Mouse (Mus musculus) small intestine, adult 2 months (tissue): ENCODE results near the gene Fbh1. TPM values are rescaled to one million over a fixed set of nuclear protein-coding genes. Genes with fewer than 3 reads are reported as not detected.

Experiments used
- H3K27ac ChIP-seq: fragments of 200-500 bp; 2 replicates; pipeline ENCODE4 v1.5.1; 2012; ENCODE audit warnings: low read depth, low read length, control low read depth, inconsistent platforms; ENCODE audit not compliant: insufficient read depth
- H3K27me3 ChIP-seq: fragments of 200-500 bp; 2 replicates; pipeline ENCODE4 v1.6.1; 2012; ENCODE audit warnings: mild to moderate bottlenecking, moderate library complexity, low read length, inconsistent platforms; ENCODE audit not compliant: control insufficient read depth, insufficient read depth
- H3K36me3 ChIP-seq: fragments of 200-500 bp; 2 replicates; pipeline ENCODE4 v1.6.1; 2012; ENCODE audit warnings: mild to moderate bottlenecking, low read length, control low read depth, inconsistent platforms; ENCODE audit not compliant: control insufficient read depth, insufficient read depth
- H3K4me1 ChIP-seq: fragments of 200-500 bp; 2 replicates; pipeline ENCODE4 v1.6.1; 2012; ENCODE audit warnings: low read length, inconsistent platforms, mixed read lengths; ENCODE audit not compliant: control insufficient read depth, insufficient read depth, insufficient read length
- H3K4me3 ChIP-seq: fragments of 200-500 bp; 2 replicates; pipeline ENCODE4 v1.5.1; 2012; ENCODE audit warnings: low read depth, mild to moderate bottlenecking, control low read depth, inconsistent platforms, low read length, moderate library complexity
- CTCF ChIP-seq: fragments of 200-500 bp; IDR thresholded peaks from 2 replicates; pipeline ENCODE4 v1.5.1; 2012; ENCODE audit warnings: low read depth, mild to moderate bottlenecking, control low read depth, inconsistent platforms, low read length, moderate library complexity, mixed read lengths; ENCODE audit not compliant: insufficient replicate concordance, insufficient read length; ENCODE audit errors: extremely low read depth
- POLR2A ChIP-seq: fragments of 200-500 bp; IDR thresholded peaks from 2 replicates; pipeline ENCODE4 v1.6.1; 2012; ENCODE audit warnings: low read depth, mild to moderate bottlenecking, control low read depth, inconsistent platforms, low read length, moderate library complexity
- WGBS: fragments of 180-500 bp; shearing (Covaris S2); methylation state at CpG from one replicate; pipeline ENCODE4 v1.1.7; 2018; 5-methylcytosine and 5-hydroxymethylcytosine counted together
- polyA plus RNA-seq: library from polyadenylated mRNA; depleted of rRNA; stranded (reverse); fragments of >200 nt; gene quantifications from 2 replicates; pipeline ENCODE4 v1.2.3, GENCODE M21; 2012

Fbh1 gene
- polyA plus RNA-seq, 1 experiment: 21.4 TPM

DNA sequence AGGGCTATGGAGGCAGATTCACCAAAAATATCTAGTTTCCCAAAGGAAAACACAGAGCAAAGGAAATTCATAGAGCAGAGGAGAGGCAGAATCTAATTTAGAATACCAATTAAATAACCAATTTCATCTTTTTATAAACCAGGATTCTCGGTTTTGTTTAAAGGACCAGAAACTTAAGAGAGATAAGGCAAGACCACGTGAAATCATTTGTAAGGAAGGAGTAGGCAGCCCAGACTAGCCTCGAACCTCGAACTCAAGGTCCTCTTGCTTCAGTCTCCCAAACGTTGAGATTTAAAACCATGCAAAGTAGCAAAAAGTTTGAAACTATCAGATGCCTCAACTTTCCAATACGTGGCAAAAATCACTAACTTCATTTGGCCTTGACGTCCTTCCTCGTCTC lies 967 bp downstream of the Fbh1 start:
- Histone ChIP-seq H3K27ac (no peak overlapping the region), H3K4me3 (peak overlapping the region; percentile 96; the same call in 1 of the 2 replicates)
- WGBS: 18% methylated on average over 8 of the region's 8 CpGs

DNA sequence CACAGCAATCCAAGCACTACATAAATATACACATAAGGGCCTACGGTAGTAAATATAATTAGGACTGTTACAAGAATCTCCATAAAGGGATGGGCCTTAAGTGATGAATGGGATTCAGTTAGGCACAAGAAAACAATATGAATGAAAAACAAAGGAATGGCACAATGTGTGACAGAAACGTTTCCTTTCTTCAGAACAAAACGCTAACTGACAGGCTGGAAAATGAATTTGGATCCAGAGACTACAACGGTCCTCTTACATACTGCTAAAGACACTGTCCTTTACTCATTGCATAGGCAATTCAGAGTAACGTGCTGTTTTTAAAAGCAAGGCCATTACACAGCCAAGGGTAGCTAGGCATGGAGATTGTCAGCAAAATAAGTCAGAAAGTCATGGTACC lies 2.3 kb downstream of the Fbh1 start:
- H3K36me3 ChIP-seq: 0 out of 2 replicates have a peak, but pooled peaks cover 5% of the 10 kb centered on the region
- H3K4me3 ChIP-seq: no peak overlapping the region
- WGBS: 87% methylated on average over 5 of the region's 5 CpGs
- TF ChIP-seq POLR2A: no peak
- no peak for TF ChIP-seq CTCF
- peaks cover 8% of the 10 kb centered on the region; the same call in 1 of the 2 replicates for H3K4me1 ChIP-seq
- H3K27ac ChIP-seq: no peak overlapping the region
- H3K27me3 ChIP-seq: no peaks in the 10 kb centered on the region

More for the DNA sequence above, 967 bp downstream of the Fbh1 start:
- Histone ChIP-seq H3K4me1 (peaks cover 8% of the 10 kb centered on the region; the same call in 1 of the 2 replicates), H3K27me3 (no peaks in the 10 kb centered on the region), H3K36me3 (peaks cover 3% of the 10 kb centered on the region; the same call in 1 of the 2 replicates)
- TF ChIP-seq CTCF: no peak
- no peak for TF ChIP-seq POLR2A

DNA sequence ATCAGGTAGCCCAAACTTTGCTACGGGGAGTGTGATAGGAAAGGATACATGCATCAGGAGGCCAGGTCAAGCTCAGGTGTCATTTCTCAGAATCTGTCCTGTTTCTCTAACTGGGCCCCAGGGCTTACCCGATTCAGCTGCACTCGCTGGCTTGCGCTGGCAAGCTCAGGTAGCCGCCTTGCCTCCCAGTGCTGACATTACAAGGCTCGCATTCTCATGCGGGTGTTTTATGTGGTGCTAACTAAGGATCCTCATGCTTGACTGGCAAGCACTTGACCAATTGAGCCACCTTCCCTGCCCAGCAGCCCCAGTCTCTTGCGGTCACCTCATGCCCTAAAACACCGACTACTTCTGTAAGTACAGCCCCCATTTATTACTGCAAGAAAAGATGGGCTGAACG lies 3.0 kb downstream of the Fbh1 start:
- no peaks in the 10 kb centered on the region for H3K27me3 ChIP-seq
- TF ChIP-seq POLR2A (no peak), CTCF (no peak)
- peaks cover 4% of the 10 kb centered on the region; the same call in 1 of the 2 replicates for H3K36me3 ChIP-seq
- WGBS: 91% methylated on average over 10 of the region's 10 CpGs
- H3K27ac ChIP-seq: no peak overlapping the region
- H3K4me3 ChIP-seq: no peak overlapping the region
- H3K4me1 ChIP-seq: peaks cover 4% of the 10 kb centered on the region; the same call in 1 of the 2 replicates

DNA sequence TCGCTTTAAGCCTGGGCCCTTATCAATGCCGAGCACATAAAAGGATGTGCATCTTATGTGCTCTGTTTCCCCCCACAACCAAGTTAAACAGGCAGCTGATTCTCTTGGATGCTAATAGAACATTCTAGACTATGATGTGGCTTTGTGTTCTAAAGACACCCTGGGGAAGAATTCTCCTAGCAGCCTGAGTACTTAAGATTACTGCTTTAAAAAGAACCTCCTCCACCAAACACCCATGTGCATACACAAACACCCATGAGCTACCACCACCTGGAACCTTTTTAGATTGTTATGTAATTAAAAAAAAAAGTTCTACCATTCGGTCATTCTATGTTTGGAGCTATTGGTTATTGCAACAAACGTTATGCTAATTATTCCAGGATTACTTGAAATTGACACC lies 5.0 kb downstream of the Fbh1 start:
- H3K36me3 ChIP-seq: peaks cover 14% of the 10 kb centered on the region

DNA sequence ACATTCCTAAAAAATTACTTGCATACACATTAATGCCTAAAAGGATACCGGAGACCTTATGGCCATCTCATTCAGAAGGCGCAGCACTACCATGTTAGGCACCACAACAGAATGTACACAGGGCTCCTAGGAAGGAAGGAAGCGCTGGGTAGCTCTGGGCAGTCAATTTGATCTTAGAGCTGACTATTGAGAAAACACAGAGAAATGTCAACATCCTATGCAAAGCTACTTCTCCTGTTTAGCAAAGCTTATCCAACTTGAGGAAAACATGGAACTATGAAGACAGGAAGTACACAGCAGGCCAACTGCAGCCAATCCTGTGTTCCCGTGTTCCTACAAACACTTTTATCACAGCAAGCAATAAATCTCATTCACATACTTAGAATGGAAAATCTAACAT lies 5.7 kb downstream of the Fbh1 start:
- H3K36me3 ChIP-seq: peaks cover 21% of the 10 kb centered on the region
- no peak overlapping the region for H3K27ac ChIP-seq
- TF ChIP-seq CTCF (no peak), POLR2A (no peak)
- H3K4me1 ChIP-seq: peaks cover 3% of the 10 kb centered on the region; the same call in 1 of the 2 replicates
- no peaks in the 10 kb centered on the region for H3K27me3 ChIP-seq
- WGBS: 78% methylated on average over 4 of the region's 4 CpGs
- no peak overlapping the region for H3K4me3 ChIP-seq

More for the DNA sequence above, 5.0 kb downstream of the Fbh1 start:
- H3K4me1 ChIP-seq: peaks cover 3% of the 10 kb centered on the region; the same call in 1 of the 2 replicates
- WGBS: 87% methylated on average over 4 of the region's 4 CpGs
- no peak for TF ChIP-seq POLR2A
- no peak for TF ChIP-seq CTCF
- no peaks in the 10 kb centered on the region for H3K27me3 ChIP-seq
- H3K27ac ChIP-seq: no peak overlapping the region
- H3K4me3 ChIP-seq: no peak overlapping the region

DNA sequence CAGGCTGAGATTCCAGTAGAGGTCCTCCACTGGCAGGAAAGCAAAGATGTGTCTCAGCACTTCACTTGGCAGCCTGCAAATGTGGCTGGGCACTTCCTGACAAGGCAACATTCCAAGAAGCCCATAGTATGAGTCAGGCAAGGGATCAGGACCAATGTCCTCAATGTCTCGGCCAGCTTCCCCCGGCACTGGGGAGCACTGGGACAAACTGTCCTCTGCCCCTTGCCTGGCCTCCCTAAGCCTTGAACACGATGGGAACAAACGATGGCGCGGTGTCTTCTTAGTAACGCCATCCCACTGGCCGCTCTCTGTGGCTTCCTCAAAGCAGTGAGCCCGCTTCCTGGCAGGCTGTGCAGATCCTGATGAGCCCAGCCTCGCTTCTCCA lies 10.2 kb downstream of the Fbh1 start:
- TF ChIP-seq POLR2A: no peak
- no peak for TF ChIP-seq CTCF
- Histone ChIP-seq H3K27ac (no peak overlapping the region), H3K27me3 (no peaks in the 10 kb centered on the region), H3K36me3 (peaks cover 47% of the 10 kb centered on the region), H3K4me1 (no peaks in the 10 kb centered on the region), H3K4me3 (no peak overlapping the region)
- WGBS: 88% methylated on average over 10 of the region's 10 CpGs

DNA sequence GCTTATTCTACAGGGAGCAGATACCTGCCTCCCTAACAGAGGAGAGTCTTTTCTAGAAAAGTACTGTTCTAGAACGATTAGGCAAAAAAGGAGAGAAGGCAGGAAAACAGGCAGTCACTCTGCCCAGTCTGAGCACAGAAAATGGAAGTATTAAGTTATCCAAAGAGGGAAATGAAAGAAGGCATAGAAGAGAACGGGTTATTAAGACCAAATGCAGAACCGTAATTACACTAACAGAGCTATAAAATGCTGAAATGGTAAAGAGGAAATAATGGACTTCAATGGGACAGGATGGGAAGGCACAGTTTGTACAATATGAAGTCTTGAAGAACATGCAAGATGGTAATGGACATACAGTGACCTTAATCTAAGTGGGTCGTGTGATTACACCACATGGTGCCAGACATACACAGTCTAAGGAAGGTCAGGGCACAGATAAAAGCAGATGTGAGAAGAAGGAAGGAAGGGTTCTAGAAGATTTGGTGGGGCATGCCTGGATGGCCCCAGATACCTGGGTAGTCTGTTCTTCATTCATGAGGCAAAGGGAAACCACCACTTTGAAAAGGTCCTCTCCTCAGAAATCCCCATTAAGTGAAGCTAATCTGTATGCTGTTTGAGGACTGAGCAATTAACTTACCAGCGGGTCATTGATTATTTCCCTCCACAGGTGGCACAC lies 10.8 kb downstream of the Fbh1 start:
- TF ChIP-seq CTCF (no peak), POLR2A (no peak)
- no peaks in the 10 kb centered on the region for H3K4me1 ChIP-seq
- H3K27me3 ChIP-seq: no peaks in the 10 kb centered on the region
- H3K27ac ChIP-seq: no peak overlapping the region
- H3K4me3 ChIP-seq: no peak overlapping the region
- H3K36me3 ChIP-seq: peaks cover 52% of the 10 kb centered on the region
- WGBS: 73% methylated on average over 5 of the region's 5 CpGs
